Mouse (Mus musculus) lung, adult 2 months (tissue): ENCODE data around the gene Gm8356.
"Not testable (repeated sequence)": the region's sequence is repeated elsewhere in the genome, so short reads cannot be mapped to it uniquely, and the experiment has no call there.

Experiments
- CTCF ChIP-seq: fragments of 200-500 bp; IDR thresholded peaks from 2 replicates; pipeline ENCODE4 v1.5.1; 2011; ENCODE audit warnings: mild to moderate bottlenecking, low read length, control low read depth; ENCODE audit not compliant: insufficient read depth
- POLR2A ChIP-seq: fragments of 200-500 bp; IDR thresholded peaks from 2 replicates; pipeline ENCODE4 v1.6.1; 2011; ENCODE audit warnings: low read depth, mild to moderate bottlenecking, control low read depth, low read length, borderline replicate concordance; ENCODE audit errors: extremely low read depth

DNA sequence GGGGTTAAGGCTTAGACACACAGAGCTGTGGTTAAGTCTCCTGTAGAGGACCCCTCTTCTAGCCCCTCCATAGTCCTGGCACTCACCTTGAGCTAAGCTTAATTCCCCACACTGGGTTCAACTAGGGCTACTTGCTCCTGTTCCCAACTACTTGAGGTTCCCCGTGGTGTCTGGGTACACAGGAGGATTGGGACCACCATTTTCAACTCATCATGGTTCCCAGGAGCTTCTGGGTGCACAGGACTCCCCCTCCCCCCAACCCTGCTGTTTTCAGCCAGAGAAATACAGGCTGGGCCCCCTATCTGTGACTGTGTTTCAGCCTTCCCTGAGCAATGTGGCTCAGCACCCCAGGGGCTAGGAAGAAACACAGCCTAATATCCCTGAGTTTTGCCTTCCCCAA, 50.8 kb downstream of the Gm8356 start:
- not testable (repeated sequence) for TF ChIP-seq POLR2A, CTCF
